ENCODE assay signal across 14 mouse cellular contexts in the genomic region with DNA sequence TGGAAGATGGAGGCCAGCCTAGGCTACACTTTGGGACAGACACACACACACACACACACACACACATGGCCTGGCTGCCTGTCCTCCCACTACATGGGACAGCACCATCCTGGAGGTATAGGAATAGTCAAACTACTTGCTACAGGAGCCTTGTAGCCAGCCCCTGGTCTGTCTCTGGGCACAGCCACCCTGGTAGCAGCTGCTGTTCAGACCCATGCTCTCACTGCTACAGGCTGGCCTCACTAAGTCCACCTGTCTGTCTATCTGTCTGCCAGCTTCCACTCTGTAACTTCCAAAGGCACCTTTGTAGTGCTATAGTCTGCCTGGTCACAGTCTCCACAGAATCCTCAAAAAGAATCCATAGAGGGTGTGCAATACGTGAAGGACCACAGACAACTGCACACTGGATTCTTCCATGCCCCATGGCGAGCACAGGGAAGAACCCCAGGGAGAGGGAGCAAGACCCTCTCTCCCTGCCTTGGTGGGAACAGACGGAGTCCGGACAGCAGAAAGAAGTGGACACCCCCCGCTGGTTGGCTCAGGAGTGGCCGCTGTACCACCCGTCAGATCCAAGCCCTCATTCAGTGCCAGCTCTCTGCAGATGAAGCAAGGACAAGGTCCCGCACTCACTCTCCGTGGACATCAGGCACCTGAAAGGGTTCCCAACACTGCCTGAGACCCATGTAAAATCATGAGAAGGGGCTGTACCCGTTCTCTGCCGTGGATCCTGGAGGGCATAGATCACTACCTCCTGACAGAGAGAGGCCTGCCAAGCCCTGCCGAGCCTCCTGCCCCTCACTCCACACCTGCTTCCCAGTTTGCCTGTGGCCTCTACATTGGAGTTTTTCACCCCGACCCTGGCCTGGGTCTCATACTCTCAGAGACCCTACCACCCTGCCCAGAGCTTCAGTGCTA. TPM values are rescaled to one million over a fixed set of nuclear protein-coding genes. Genes with fewer than 3 reads are reported as not detected.
DNase-seq lines count a peak whose midpoint lies in the region; ATAC-seq lines count a peak whose summit lies in the region.
"Had no signal": no experiment of that assay in that cellular context is flagged by ENCODE, and none has a peak within 500 bp of the region (broad histone marks: within the 10 kb centered on the region; RNA-seq: fewer than 3 reads in every experiment).

No protein-coding gene starts in this region.

- H3K27ac ChIP-seq in forebrain, embryonic 10.5 days: peak overlapping the region; percentile 0; the same call in 1 of the 2 replicates
- no peak overlapping the region for H3K27ac ChIP-seq in forebrain, embryonic 12.5 days
- H3K27ac ChIP-seq in kidney, embryonic 16.5 days (ENCODE audit: low read length): no peak overlapping the region
- H3K27ac ChIP-seq in intestine, embryonic 16.5 days (ENCODE audit: low read length): peak overlapping the region; percentile 94; the same call in 1 of the 2 replicates
- H3K27ac ChIP-seq: embryonic facial prominence, embryonic 13.5 days; liver, embryonic 14.5 days had no signal

- H3K9me3 ChIP-seq in forebrain, embryonic 10.5 days: no peaks in the 10 kb centered on the region
- no peaks in the 10 kb centered on the region for H3K9me3 ChIP-seq in forebrain, embryonic 12.5 days
- no peaks in the 10 kb centered on the region for H3K9me3 ChIP-seq in kidney, embryonic 16.5 days (ENCODE audit: low read length)
- no peaks in the 10 kb centered on the region for H3K9me3 ChIP-seq in intestine, embryonic 16.5 days (ENCODE audit: control insufficient read depth, low read length)
- H3K9me3 ChIP-seq: embryonic facial prominence, embryonic 13.5 days; hindbrain, embryonic 10.5 days had no signal

- H3K27me3 ChIP-seq in forebrain, embryonic 10.5 days (ENCODE audit: poor library complexity, severe bottlenecking): peaks cover 46% of the 10 kb centered on the region
- peaks cover 26% of the 10 kb centered on the region for H3K27me3 ChIP-seq in forebrain, embryonic 12.5 days
- no peaks in the 10 kb centered on the region for H3K27me3 ChIP-seq in kidney, embryonic 16.5 days (ENCODE audit: insufficient read depth, low read length)
- H3K27me3 ChIP-seq in intestine, embryonic 16.5 days (replicated peaks; ENCODE audit: control insufficient read depth, insufficient read depth, low read length): no peaks in the 10 kb centered on the region

- no peak overlapping the region for H3K9ac ChIP-seq in forebrain, embryonic 12.5 days
- peak overlapping the region; percentile 23; the same call in 1 of the 2 replicates for H3K9ac ChIP-seq in kidney, embryonic 16.5 days (replicated peaks; ENCODE audit: low read length)
- H3K9ac ChIP-seq in intestine, embryonic 16.5 days (ENCODE audit: low read depth, low read length): 0 out of 2 replicates have a peak overlapping the region, but pooled peaks have one; percentile 23
- H3K9ac ChIP-seq: liver, embryonic 14.5 days had no signal

- H3K4me3 ChIP-seq in forebrain, embryonic 10.5 days: no peak overlapping the region
- H3K4me3 ChIP-seq in forebrain, embryonic 12.5 days (replicated peaks): no peak overlapping the region
- no peak overlapping the region for H3K4me3 ChIP-seq in kidney, embryonic 16.5 days (ENCODE audit: low read length)
- H3K4me3 ChIP-seq in intestine, embryonic 16.5 days (ENCODE audit: low read length): no peak overlapping the region
- H3K4me3 ChIP-seq: embryonic facial prominence, embryonic 13.5 days had no signal

- H3K4me1 ChIP-seq in forebrain, embryonic 10.5 days: peaks cover 31% of the 10 kb centered on the region
- H3K4me1 ChIP-seq in forebrain, embryonic 12.5 days: peaks cover 27% of the 10 kb centered on the region
- peaks cover 44% of the 10 kb centered on the region for H3K4me1 ChIP-seq in kidney, embryonic 16.5 days (ENCODE audit: insufficient read depth, low read length)
- H3K4me1 ChIP-seq in intestine, embryonic 16.5 days (ENCODE audit: control insufficient read depth, insufficient read depth, low read length): peaks cover 51% of the 10 kb centered on the region

- H3K36me3 ChIP-seq in forebrain, embryonic 10.5 days (replicated peaks): no peaks in the 10 kb centered on the region
- no peaks in the 10 kb centered on the region for H3K36me3 ChIP-seq in forebrain, embryonic 12.5 days (replicated peaks)
- H3K36me3 ChIP-seq in kidney, embryonic 16.5 days (ENCODE audit: insufficient read depth, low read length): 0 out of 2 replicates have a peak, but pooled peaks cover 2% of the 10 kb centered on the region
- H3K36me3 ChIP-seq in intestine, embryonic 16.5 days (ENCODE audit: control insufficient read depth, insufficient read depth, low read length): no peaks in the 10 kb centered on the region
- H3K36me3 ChIP-seq: embryonic facial prominence, embryonic 13.5 days; hindbrain, embryonic 10.5 days had no signal

- H3K4me2 ChIP-seq in forebrain, embryonic 12.5 days: no peak overlapping the region
- no peak overlapping the region for H3K4me2 ChIP-seq in kidney, embryonic 16.5 days (replicated peaks; ENCODE audit: low read depth, low read length)
- H3K4me2 ChIP-seq in intestine, embryonic 16.5 days (ENCODE audit: low read depth, low read length): no peak overlapping the region
- H3K4me2 ChIP-seq: embryonic facial prominence, embryonic 13.5 days had no signal

- WGBS in forebrain, embryonic 10.5 days: 80% methylated on average over 13 of the region's 13 CpGs
- 77% methylated on average over 13 of the region's 13 CpGs for WGBS in forebrain, embryonic 12.5 days
- WGBS in kidney, embryonic 16.5 days: 79% methylated on average over 13 of the region's 13 CpGs
- WGBS in intestine, embryonic 16.5 days: 80% methylated on average over 13 of the region's 13 CpGs

- ATAC-seq in forebrain, embryonic 12.5 days (ENCODE audit: low FRiP score): no peak
- no peak for ATAC-seq in kidney, embryonic 16.5 days (ENCODE audit: low FRiP score, low TSS enrichment)
- ATAC-seq in intestine, embryonic 16.5 days: no peak

- no peak for DNase-seq in forebrain, embryonic 10.5 days (ENCODE audit: extremely low spot score, low spot score)
- no peak for DNase-seq in kidney, postnatal 25 days
- DNase-seq in cerebellum, adult 9-10 months: peak; percentile 60
- no peak for DNase-seq in frontal cortex, postnatal 10 days (ENCODE audit: low spot score in 2 of 2)
- no peak for DNase-seq in spleen, postnatal 36 days (ENCODE audit: low spot score in 2 of 2)
- DNase-seq: B cell, adult 2 months; lung, postnatal 10 days; right cerebral cortex, adult 18-20 months had no signal

RNA-seq across cellular contexts. Expression of gene H6pd, which starts 16.8 kb away (rescaled TPM):
- polyA plus RNA-seq in forebrain, embryonic 10.5 days (2016; fragmentation: Nextera tagmentation; extraction: Ambion mirVana): 3.0 TPM in 2 replicates
- polyA plus RNA-seq in forebrain, embryonic 12.5 days (2016; fragmentation: Nextera tagmentation; extraction: Ambion mirVana): 2.8 and 3.0 TPM in 2 replicates
- 22.8 and 24.7 TPM in 2 replicates for polyA plus RNA-seq in kidney, embryonic 16.5 days (2015; fragmentation: Nextera tagmentation; extraction: Ambion mirVana)
- polyA plus RNA-seq in intestine, embryonic 16.5 days (2015; fragmentation: Nextera tagmentation; extraction: Ambion mirVana): 31.6 and 41.6 TPM in 2 replicates

RNA-seq across cellular contexts. Expression of gene Spsb1, which starts 37.2 kb away (rescaled TPM):
- 9.0 and 11.2 TPM in 2 replicates for polyA plus RNA-seq in forebrain, embryonic 10.5 days (2016; fragmentation: Nextera tagmentation; extraction: Ambion mirVana)
- polyA plus RNA-seq in forebrain, embryonic 12.5 days (2016; fragmentation: Nextera tagmentation; extraction: Ambion mirVana): 8.1 and 9.0 TPM in 2 replicates
- 10.9 and 14.2 TPM in 2 replicates for polyA plus RNA-seq in kidney, embryonic 16.5 days (2015; fragmentation: Nextera tagmentation; extraction: Ambion mirVana)
- polyA plus RNA-seq in intestine, embryonic 16.5 days (2015; fragmentation: Nextera tagmentation; extraction: Ambion mirVana): 17.0 and 20.6 TPM in 2 replicates

Comparison
In these comparisons a context has a peak if more than half of its experiments do, and no peak if none do; other contexts are left out.
1. H3K27ac ChIP-seq: peak in forebrain, embryonic 10.5 days (single experiment) and intestine, embryonic 16.5 days (single experiment); none in forebrain, embryonic 12.5 days (single experiment) and kidney, embryonic 16.5 days (single experiment).